Mouse (Mus musculus) forebrain, embryonic 12.5 days (tissue): Measurements from ENCODE around the gene Btbd35f1. TPM values are rescaled to one million over a fixed set of nuclear protein-coding genes. Genes with fewer than 3 reads are reported as not detected.
"Not testable (repeated sequence)": the region's sequence is repeated elsewhere in the genome, so short reads cannot be mapped to it uniquely, and the experiment has no call there.

Experiments used
- ATAC-seq: fragments of 200-750 bp; cut with Nextera tagmentation; 2 replicates; pipeline ENCODE4 v1.8.0; 2017; ENCODE audit warnings: moderate TSS enrichment; ENCODE audit not compliant: low FRiP score
- H3K27ac ChIP-seq: fragments of 300-500 bp; sonication (generic); 2 replicates; pipeline ENCODE4 v1.5.1; 2016; ENCODE audit warnings: mild to moderate bottlenecking
- H3K27me3 ChIP-seq: fragments of 300-500 bp; sonication (generic); 2 replicates; pipeline ENCODE4 v1.6.1; 2016; ENCODE audit warnings: mild to moderate bottlenecking
- H3K36me3 ChIP-seq: fragments of 300-500 bp; sonication (generic); replicated peaks from 2 replicates; pipeline ENCODE4 v1.6.1; 2016; ENCODE audit warnings: mild to moderate bottlenecking
- H3K4me1 ChIP-seq: fragments of 300-500 bp; sonication (generic); 2 replicates; pipeline ENCODE4 v1.6.1; 2016
- H3K4me2 ChIP-seq: fragments of 300-500 bp; sonication (generic); 2 replicates; pipeline ENCODE4 v1.6.1; 2016; ENCODE audit warnings: mild to moderate bottlenecking, moderate library complexity
- H3K4me3 ChIP-seq: fragments of 300-500 bp; sonication (generic); replicated peaks from 2 replicates; pipeline ENCODE4 v1.5.1; 2016; ENCODE audit warnings: mild to moderate bottlenecking
- H3K9ac ChIP-seq: fragments of 300-500 bp; sonication (generic); 2 replicates; pipeline ENCODE4 v1.6.1; 2016; ENCODE audit warnings: mild to moderate bottlenecking
- H3K9me3 ChIP-seq: fragments of 300-500 bp; sonication (generic); 2 replicates; pipeline ENCODE4 v1.6.1; 2016
- WGBS: fragments of 180-500 bp; shearing (Covaris S2); methylation state at CpG from one replicate; pipeline ENCODE4 v1.1.7; 2016; 5-methylcytosine and 5-hydroxymethylcytosine counted together
- polyA plus RNA-seq: library from polyadenylated mRNA; unstranded; fragments of >200 nt; fragmentation: Nextera tagmentation; extraction: Ambion mirVana; gene quantifications from 2 replicates; pipeline ENCODE4 v1.2.1, GENCODE M21; 2016

Gene Btbd35f1
- not detected in 2 replicates for polyA plus RNA-seq

GRCm38 (mm10) chrX:32559755-32560154 is at the start of gene Btbd35f1:
TSS of gene Btbd35f1 (plus strand) at chrX:32560055.
- not testable (repeated sequence) for H3K9me3 ChIP-seq, H3K27ac ChIP-seq, ATAC-seq, H3K9ac ChIP-seq, H3K4me1 ChIP-seq, H3K4me3 ChIP-seq, H3K27me3 ChIP-seq, H3K4me2 ChIP-seq, H3K36me3 ChIP-seq
- WGBS: no CpG with 5 or more reads among the region's 3 CpGs

GRCm38 (mm10) chrX:32590878-32591542 is 31.2 kb downstream of the Btbd35f1 start:
- WGBS: 84% methylated on average over 1 of the region's 1 CpGs
- H3K27me3 ChIP-seq, H3K4me2 ChIP-seq, ATAC-seq, H3K4me3 ChIP-seq, H3K9ac ChIP-seq, H3K9me3 ChIP-seq, H3K4me1 ChIP-seq, H3K36me3 ChIP-seq, H3K27ac ChIP-seq: not testable (repeated sequence)

- H3K36me3 ChIP-seq, H3K4me1 ChIP-seq, H3K27ac ChIP-seq, H3K9ac ChIP-seq, ATAC-seq, H3K4me3 ChIP-seq, H3K27me3 ChIP-seq, H3K4me2 ChIP-seq: not testable (repeated sequence)
- 94% methylated on average over 1 of the region's 2 CpGs for WGBS
- peaks cover 10% of the 10 kb centered on the region for H3K9me3 ChIP-seq
These were observed 41.2 kb downstream of the Btbd35f1 start for GRCm38 (mm10) chrX:32601008-32601407.

- H3K27me3 ChIP-seq, ATAC-seq, H3K4me2 ChIP-seq, H3K27ac ChIP-seq, H3K36me3 ChIP-seq, H3K9ac ChIP-seq, H3K4me3 ChIP-seq, H3K4me1 ChIP-seq: not testable (repeated sequence)
- H3K9me3 ChIP-seq: peaks cover 10% of the 10 kb centered on the region
- WGBS: 82% methylated on average over 3 of the region's 3 CpGs
These were observed 41.6 kb downstream of the Btbd35f1 start for GRCm38 (mm10) chrX:32601425-32601824.

Other genes starting within 250 kb of the Btbd35f1 start
- gene Gm5926, start 90.7 kb downstream of the Btbd35f1 start, polyA plus RNA-seq: not detected in 2 replicates
- not detected in 2 replicates for gene Btbd35f21, start 166.1 kb downstream of the Btbd35f1 start, polyA plus RNA-seq